In the genomic region with DNA sequence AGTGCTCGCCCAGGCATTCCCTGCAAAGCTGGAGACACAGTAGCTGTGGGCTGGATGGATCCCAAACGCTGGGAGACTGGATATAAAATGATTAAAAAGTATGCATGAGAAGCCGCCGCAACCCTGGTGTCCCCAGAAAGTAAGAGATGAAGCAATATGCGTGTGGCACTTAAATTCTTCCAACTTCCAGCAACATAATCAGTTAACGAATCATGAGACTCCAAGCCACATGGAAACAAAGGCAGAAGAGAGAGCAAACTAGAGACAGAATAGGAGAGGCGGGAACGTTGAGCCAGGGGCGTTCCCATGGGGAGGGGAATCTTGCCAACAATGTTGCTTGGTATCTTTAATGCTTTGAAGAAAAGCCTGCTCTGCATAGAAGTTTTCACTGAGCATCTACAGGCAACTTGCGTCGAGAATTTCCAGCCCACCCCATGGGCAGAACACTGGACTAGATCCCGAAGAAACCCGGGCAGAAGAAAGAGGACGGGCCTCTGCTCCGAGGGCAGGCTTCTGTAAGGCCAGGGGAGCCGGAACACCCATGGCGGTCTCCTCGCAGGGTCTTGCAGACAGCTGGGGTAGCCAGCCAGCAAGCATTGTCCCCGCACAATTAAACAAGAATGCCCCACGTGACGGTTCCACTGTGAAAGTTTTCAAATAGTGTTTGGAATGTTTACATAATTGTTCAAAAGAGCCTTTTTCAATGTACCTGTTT, we compare ENCODE assay signal across 8 mouse cellular contexts.
A peak's percentile ranks its signal among the peaks of the same experiment; 100 is the strongest.
DNase-seq lines count a peak whose midpoint lies in the region; ATAC-seq and TF ChIP-seq lines count a peak whose summit lies in the region.

No protein-coding gene starts in this region.

- H3K9ac ChIP-seq in kidney, embryonic 15.5 days: peak overlapping the region; percentile 43; the same call in 1 of the 2 replicates
- H3K9ac ChIP-seq in heart, postnatal 0 days (replicated peaks; ENCODE audit: low read depth, low read length): 0 out of 2 replicates have a peak overlapping the region, but pooled peaks have one; percentile 48
- H3K9ac ChIP-seq in limb, embryonic 13.5 days: peak overlapping the region; percentile 65

- H3K27me3 ChIP-seq in kidney, embryonic 15.5 days: peaks cover 71% of the 10 kb centered on the region
- peaks cover 11% of the 10 kb centered on the region; the same call in 1 of the 2 replicates for H3K27me3 ChIP-seq in heart, postnatal 0 days (ENCODE audit: control insufficient read depth, insufficient read depth, low read length)
- peaks cover 25% of the 10 kb centered on the region for H3K27me3 ChIP-seq in limb, embryonic 13.5 days

- peak; percentile 52; the same call in 1 of the 2 replicates for ATAC-seq in kidney, embryonic 15.5 days (replicated peaks; ENCODE audit: low FRiP score)
- ATAC-seq in heart, postnatal 0 days (ENCODE audit: insufficient read depth, low read depth): no peak
- ATAC-seq in limb, embryonic 13.5 days (ENCODE audit: low FRiP score, low read depth): no peak
- no peak for ATAC-seq in erythroid progenitor cell, adult 5-6 weeks (replicated peaks; ENCODE audit: low FRiP score, poor library complexity, severe bottlenecking)

- DNase-seq in kidney, adult 11 months: no peak
- DNase-seq in embryo, embryonic 10 days (ENCODE audit: low spot score): peak; percentile 84
- DNase-seq in heart, postnatal 0 days (ENCODE audit: low spot score): no peak
- DNase-seq in right cerebral cortex, postnatal 10 days (ENCODE audit: low spot score in 2 of 2): peak; percentile 48 to 57
- no peak for DNase-seq in gastrocnemius, postnatal 36 days

- TF ChIP-seq EP300 in heart, postnatal 0 days (IDR thresholded peaks at IDR 0.05; ENCODE audit: low read depth): no peak

- H3K36me3 ChIP-seq in kidney, embryonic 15.5 days: no peaks in the 10 kb centered on the region
- H3K36me3 ChIP-seq in heart, postnatal 0 days (replicated peaks; ENCODE audit: control insufficient read depth, insufficient read depth, low read length): no peaks in the 10 kb centered on the region
- H3K36me3 ChIP-seq in limb, embryonic 13.5 days: no peaks in the 10 kb centered on the region

- peak overlapping the region; percentile 46 for H3K4me3 ChIP-seq in kidney, embryonic 15.5 days (replicated peaks)
- peak overlapping the region; percentile 47 for H3K4me3 ChIP-seq in heart, postnatal 0 days (ENCODE audit: low read depth, low read length)
- H3K4me3 ChIP-seq in limb, embryonic 13.5 days: peak overlapping the region; percentile 47

- intact Hi-C loops in gastrocnemius, postnatal 36 days (cut with DNase I): no loop called here

- peak overlapping the region; percentile 87 for H3K4me2 ChIP-seq in kidney, embryonic 15.5 days
- peak overlapping the region; percentile 76 for H3K4me2 ChIP-seq in heart, postnatal 0 days (ENCODE audit: low read depth, low read length)
- peak overlapping the region; percentile 87 for H3K4me2 ChIP-seq in limb, embryonic 13.5 days (replicated peaks)

- H3K27ac ChIP-seq in kidney, embryonic 15.5 days: no peak overlapping the region
- no peak overlapping the region for H3K27ac ChIP-seq in heart, postnatal 0 days (ENCODE audit: low read depth)
- peak overlapping the region; percentile 28; the same call in 1 of the 2 replicates for H3K27ac ChIP-seq in limb, embryonic 13.5 days

- H3K9me3 ChIP-seq in kidney, embryonic 15.5 days (replicated peaks): no peaks in the 10 kb centered on the region
- H3K9me3 ChIP-seq in heart, postnatal 0 days (replicated peaks; ENCODE audit: control insufficient read depth, low read length): no peaks in the 10 kb centered on the region
- no peaks in the 10 kb centered on the region for H3K9me3 ChIP-seq in limb, embryonic 13.5 days

- peaks cover 21% of the 10 kb centered on the region for H3K4me1 ChIP-seq in kidney, embryonic 15.5 days
- H3K4me1 ChIP-seq in heart, postnatal 0 days (ENCODE audit: control insufficient read depth, insufficient read depth): no peaks in the 10 kb centered on the region; the same call in 1 of the 2 replicates
- H3K4me1 ChIP-seq in limb, embryonic 13.5 days: peaks cover 14% of the 10 kb centered on the region

- TF ChIP-seq CTCF in heart, postnatal 0 days (IDR thresholded peaks at IDR 0.05; ENCODE audit: low read depth): no peak

- 5% methylated on average over 21 of the region's 21 CpGs for WGBS in kidney, embryonic 15.5 days
- 9% methylated on average over 21 of the region's 21 CpGs for WGBS in heart, postnatal 0 days
- WGBS in limb, embryonic 13.5 days: 9% methylated on average over 21 of the region's 21 CpGs

Comparison
In these comparisons a context has a peak if more than half of its experiments do, and no peak if none do; other contexts are left out.
1. DNase-seq: peak in embryo, embryonic 10 days (single experiment) and right cerebral cortex, postnatal 10 days (2 of 2); none in kidney, adult 11 months (single experiment), heart, postnatal 0 days (single experiment) and gastrocnemius, postnatal 36 days (0 of 2).
2. Peak in every context shown above with its lines, with median percentiles within 50 percentile points of each other: H3K4me2 ChIP-seq, H3K4me3 ChIP-seq and H3K9ac ChIP-seq.